Mouse (Mus musculus) hindbrain, embryonic 14.5 days (tissue): Measurements from ENCODE around the gene Ano10. TPM values are rescaled to one million over a fixed set of nuclear protein-coding genes. Genes with fewer than 3 reads are reported as not detected.
A peak's percentile ranks its signal among the peaks of the same experiment; 100 is the strongest.

Experiments used
- ATAC-seq: fragments of 200-750 bp; cut with Nextera tagmentation; 2 replicates; pipeline ENCODE4 v1.8.0; 2017; ENCODE audit warnings: moderate number of reproducible peaks, mild to moderate bottlenecking, moderate TSS enrichment, moderate library complexity; ENCODE audit not compliant: low FRiP score
- DNase-seq: peaks from one replicate; pipeline ENCODE4 v3.0.0-alpha.2; 2015; ENCODE audit warnings: low spot score
- H3K27ac ChIP-seq: fragments of 300-500 bp; sonication (generic); 2 replicates; pipeline ENCODE4 v1.5.1; 2014; ENCODE audit warnings: mild to moderate bottlenecking, moderate library complexity
- H3K27me3 ChIP-seq: fragments of 300-500 bp; sonication (generic); 2 replicates; pipeline ENCODE4 v1.6.1; 2014; ENCODE audit warnings: mild to moderate bottlenecking, low read length, mixed read lengths; ENCODE audit not compliant: control insufficient read depth, insufficient read depth
- H3K36me3 ChIP-seq: fragments of 300-500 bp; sonication (generic); replicated peaks from 2 replicates; pipeline ENCODE4 v1.6.1; 2014; ENCODE audit not compliant: control insufficient read depth, insufficient read depth
- H3K4me1 ChIP-seq: fragments of 300-500 bp; sonication (generic); replicated peaks from 2 replicates; pipeline ENCODE4 v1.6.1; 2014; ENCODE audit warnings: antibody characterized with exemption, low read length, mixed read lengths; ENCODE audit not compliant: control insufficient read depth, insufficient read depth
- H3K4me2 ChIP-seq: fragments of 300-500 bp; sonication (generic); replicated peaks from 2 replicates; pipeline ENCODE4 v1.6.1; 2014; ENCODE audit warnings: mild to moderate bottlenecking, moderate library complexity
- H3K4me3 ChIP-seq: fragments of 300-500 bp; sonication (generic); replicated peaks from 2 replicates; pipeline ENCODE4 v1.5.1; 2014; ENCODE audit warnings: mild to moderate bottlenecking, low read length
- H3K9ac ChIP-seq: fragments of 300-500 bp; sonication (generic); 2 replicates; pipeline ENCODE4 v1.6.1; 2014
- H3K9me3 ChIP-seq: fragments of 300-500 bp; sonication (generic); 2 replicates; pipeline ENCODE4 v1.6.1; 2016; ENCODE audit warnings: low read length; ENCODE audit not compliant: control insufficient read depth
- WGBS: fragments of 180-500 bp; shearing (Covaris S2); extraction: QIAGEN DNeasy Blood & Tissue Kit; methylation state at CpG from one replicate; pipeline ENCODE4 v1.1.7; 2014; 5-methylcytosine and 5-hydroxymethylcytosine counted together
- polyA plus RNA-seq: library from polyadenylated mRNA; unstranded; fragments of >200 nt; fragmentation: Nextera tagmentation; extraction: Ambion mirVana; gene quantifications from 2 replicates; pipeline ENCODE4 v1.2.1, GENCODE M21; 2014

Ano10 gene
- polyA plus RNA-seq = 43.6 and 44.6 TPM in 2 replicates

DNA sequence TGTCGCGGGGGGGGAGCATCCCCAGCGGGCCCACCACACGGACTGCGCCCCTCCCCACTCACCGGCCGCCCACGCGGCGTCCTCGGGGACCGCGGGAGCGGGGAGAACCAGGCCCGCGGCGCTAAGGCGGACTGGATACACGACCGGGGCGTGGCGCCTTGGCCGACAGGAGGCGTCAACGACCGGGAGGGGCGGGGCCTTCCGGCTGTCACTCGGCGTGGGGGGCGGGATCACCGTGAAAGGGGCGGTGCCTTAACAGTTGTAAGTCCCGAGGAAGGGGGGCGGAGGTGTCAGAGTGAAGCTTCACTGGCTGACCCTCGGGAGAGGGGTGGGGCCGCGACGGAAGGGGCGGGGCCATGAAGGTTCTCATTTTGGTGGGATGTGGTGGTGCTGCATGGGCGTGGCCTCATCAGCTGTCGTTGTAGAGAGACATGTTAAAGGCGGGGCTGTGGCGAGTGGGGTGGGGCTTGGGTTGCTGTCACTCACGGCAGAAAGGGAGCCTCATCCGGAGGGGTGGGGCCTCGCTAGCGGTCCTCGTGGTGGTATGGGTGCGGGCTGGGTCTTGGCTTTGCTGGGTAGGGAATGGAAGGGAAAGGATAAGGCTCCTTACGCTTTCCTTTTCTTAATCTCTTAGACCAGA, at the start of gene Ano10:
Ano10 (minus strand) TSS at position 182 of the 640 bp plus-strand sequence.
- peak within 1 kb of the TSS; percentile 69 for H3K4me3 ChIP-seq
- peaks cover 12% of the 10 kb centered on the region for H3K4me1 ChIP-seq
- peak within 1 kb of the TSS; percentile 61 for H3K4me2 ChIP-seq
- no peaks in the 10 kb centered on the region for H3K27me3 ChIP-seq
- DNase-seq (peak; percentile 96), ATAC-seq (peak; percentile 96)
- H3K36me3 ChIP-seq = no peaks in the 10 kb centered on the region
- peak within 1 kb of the TSS; percentile 80 for H3K9ac ChIP-seq
- no peaks in the 10 kb centered on the region for H3K9me3 ChIP-seq
- peak within 1 kb of the TSS; percentile 82 for H3K27ac ChIP-seq
- whole genome bisulfite sequencing = under 1% methylated on average over 49 of the region's 51 CpGs

DNA sequence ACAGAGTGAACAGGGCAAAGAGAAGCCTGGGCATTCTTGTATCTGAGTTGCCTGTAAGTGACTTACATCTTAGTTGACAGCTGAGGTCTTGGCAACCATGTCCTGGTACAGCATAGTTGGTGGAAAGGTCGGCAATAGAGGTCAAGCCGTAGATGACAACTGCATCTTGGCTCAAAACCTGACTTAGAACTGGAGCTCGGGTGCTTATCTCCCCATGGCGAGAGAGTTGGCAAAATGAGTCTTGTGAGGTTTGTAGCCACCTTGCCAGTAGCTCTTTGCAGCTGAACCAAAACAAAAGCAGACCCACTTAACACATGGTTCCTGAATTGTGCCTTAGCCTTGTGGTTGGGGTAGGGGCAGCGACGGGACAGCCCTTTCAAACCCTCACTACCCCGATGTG, 49.2 kb upstream of the Ano10 start:
- no peak for ATAC-seq
- H3K4me1 ChIP-seq = no peaks in the 10 kb centered on the region
- H3K27ac ChIP-seq = no peak overlapping the region
- H3K4me3 ChIP-seq = no peak overlapping the region
- no peaks in the 10 kb centered on the region for H3K36me3 ChIP-seq
- no peak for DNase-seq
- H3K9me3 ChIP-seq = no peaks in the 10 kb centered on the region
- WGBS = 90% methylated on average over 7 of the region's 7 CpGs
- H3K27me3 ChIP-seq = no peaks in the 10 kb centered on the region
- H3K9ac ChIP-seq = no peak overlapping the region
- no peak overlapping the region for H3K4me2 ChIP-seq

DNA sequence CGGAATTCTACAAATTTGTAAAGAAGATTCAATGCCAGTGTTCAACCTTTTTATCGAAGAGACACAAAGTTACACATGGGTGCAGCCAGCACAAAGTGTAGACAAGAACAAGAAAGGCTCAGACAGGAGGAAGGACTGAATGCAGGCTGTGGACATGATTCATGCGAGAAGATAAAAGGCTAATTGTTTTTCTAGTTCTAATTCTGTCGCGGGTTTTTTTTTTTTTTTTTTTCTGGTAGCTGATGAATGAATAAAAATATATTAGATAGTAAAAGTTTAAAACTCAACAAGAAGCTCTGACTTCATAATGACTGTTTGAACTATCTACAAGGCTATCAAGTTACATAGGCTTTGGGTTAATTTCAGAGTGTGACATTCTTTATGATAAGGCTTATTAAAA, 45.7 kb upstream of the Ano10 start:
- H3K27me3 ChIP-seq = no peaks in the 10 kb centered on the region
- H3K4me2 ChIP-seq = no peak overlapping the region
- H3K9me3 ChIP-seq = no peaks in the 10 kb centered on the region
- ATAC-seq (no peak), DNase-seq (no peak)
- H3K4me1 ChIP-seq = no peaks in the 10 kb centered on the region
- H3K9ac ChIP-seq = no peak overlapping the region
- no peak overlapping the region for H3K4me3 ChIP-seq
- H3K36me3 ChIP-seq = no peaks in the 10 kb centered on the region
- H3K27ac ChIP-seq = no peak overlapping the region
- 53% methylated on average over 5 of the region's 5 CpGs for WGBS

DNA sequence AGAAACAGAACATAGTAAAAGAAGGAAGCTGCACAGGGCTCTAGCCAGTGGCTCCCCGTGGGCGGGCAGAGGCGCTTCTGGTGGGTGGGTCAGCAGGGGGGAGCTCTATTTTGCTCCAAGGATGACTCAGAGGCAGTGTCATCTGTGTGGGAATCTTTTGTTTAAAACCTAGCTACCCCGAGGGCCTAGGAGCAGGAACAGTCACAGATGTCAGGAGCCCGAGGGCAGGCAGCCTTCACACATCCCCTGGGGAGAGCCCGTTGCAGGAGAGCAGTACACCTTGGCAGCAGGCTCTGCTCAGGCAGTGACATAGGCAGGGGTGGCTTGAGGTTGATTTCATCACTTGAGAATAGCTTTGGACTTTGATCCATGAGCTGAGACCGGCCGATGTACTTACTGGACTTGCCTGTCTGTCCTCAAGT, 43.3 kb upstream of the Ano10 start:
- H3K4me3 ChIP-seq = no peak overlapping the region
- H3K9me3 ChIP-seq = no peaks in the 10 kb centered on the region
- ATAC-seq (no peak), DNase-seq (no peak)
- H3K9ac ChIP-seq = no peak overlapping the region
- H3K4me1 ChIP-seq = no peaks in the 10 kb centered on the region
- no peak overlapping the region for H3K4me2 ChIP-seq
- H3K36me3 ChIP-seq = no peaks in the 10 kb centered on the region
- 37% methylated on average over 8 of the region's 8 CpGs for WGBS
- H3K27ac ChIP-seq = no peak overlapping the region
- no peaks in the 10 kb centered on the region for H3K27me3 ChIP-seq

DNA sequence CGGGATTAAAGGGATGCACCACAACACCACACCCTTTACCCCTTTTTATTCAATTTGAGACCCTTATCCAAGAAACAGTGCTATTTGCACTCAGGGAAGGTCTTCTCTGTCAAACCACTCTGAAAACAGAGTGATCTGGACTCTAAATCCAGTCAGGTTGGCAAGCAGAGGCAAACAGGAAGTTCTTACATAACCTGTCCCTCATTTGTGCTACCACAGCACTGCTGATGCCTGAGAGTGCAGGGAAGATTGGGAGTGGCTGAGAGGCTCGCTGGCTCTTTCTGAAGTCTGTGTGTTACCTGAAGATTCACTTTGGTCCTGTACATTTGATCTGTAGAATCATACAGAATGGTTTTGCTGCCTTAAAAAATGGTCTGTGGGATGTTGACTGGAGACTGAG, 42.5 kb upstream of the Ano10 start:
- no peak for ATAC-seq
- H3K9me3 ChIP-seq = no peaks in the 10 kb centered on the region
- 82% methylated on average over 2 of the region's 2 CpGs for WGBS

DNA sequence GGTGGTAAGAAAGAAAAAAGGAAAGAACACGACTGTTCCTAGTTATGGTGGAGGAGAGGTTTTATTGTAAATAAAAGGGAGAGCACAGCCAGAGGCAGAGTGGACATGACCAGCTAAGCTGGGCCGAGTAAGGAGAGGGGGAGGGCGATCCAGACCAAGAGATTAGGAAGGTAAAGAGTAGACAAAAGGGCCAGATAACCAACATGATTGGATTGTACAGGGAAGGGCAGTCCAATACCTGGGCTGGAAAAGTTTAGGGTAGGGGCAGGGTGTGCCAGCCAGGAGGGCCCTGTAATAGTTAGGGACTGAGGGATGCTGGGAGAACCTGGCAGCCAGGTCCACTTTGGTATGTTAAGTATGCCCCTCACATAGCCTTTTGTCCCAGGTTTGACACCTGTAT, 34.0 kb upstream of the Ano10 start:
- WGBS = 79% methylated on average over 3 of the region's 3 CpGs

More for the DNA sequence above, 42.5 kb upstream of the Ano10 start:
- no peak overlapping the region for H3K9ac ChIP-seq
- no peaks in the 10 kb centered on the region for H3K4me1 ChIP-seq
- no peak overlapping the region for H3K4me2 ChIP-seq
- H3K4me3 ChIP-seq = no peak overlapping the region
- H3K27ac ChIP-seq = no peak overlapping the region
- H3K27me3 ChIP-seq = no peaks in the 10 kb centered on the region
- no peak for DNase-seq
- no peaks in the 10 kb centered on the region for H3K36me3 ChIP-seq

DNA sequence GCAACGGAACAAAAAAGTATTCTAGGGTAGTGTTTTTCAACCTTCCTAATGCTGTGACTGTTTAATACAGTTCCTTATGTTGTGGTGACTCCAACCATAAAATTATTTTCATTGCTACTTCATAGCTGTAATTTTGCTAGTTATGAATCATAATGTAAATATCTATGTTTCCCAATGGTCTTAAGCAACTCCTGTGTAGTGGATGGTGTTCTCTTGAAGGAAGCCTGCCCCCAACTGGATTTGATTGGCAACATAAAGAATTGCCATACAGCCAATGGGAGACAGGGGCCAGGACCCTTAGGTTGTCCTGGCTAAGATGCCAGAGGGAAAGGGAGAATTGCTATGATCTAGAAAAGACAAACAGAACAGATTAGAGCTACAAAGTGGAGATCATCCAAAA, 31.8 kb upstream of the Ano10 start:
- no peaks in the 10 kb centered on the region for H3K9me3 ChIP-seq
- WGBS = 97% methylated on average over 1 of the region's 1 CpGs
- H3K9ac ChIP-seq = no peak overlapping the region

More for the DNA sequence above, 34.0 kb upstream of the Ano10 start:
- Histone ChIP-seq H3K9ac (no peak overlapping the region), H3K27me3 (no peaks in the 10 kb centered on the region), H3K4me3 (no peak overlapping the region), H3K27ac (no peak overlapping the region), H3K9me3 (no peaks in the 10 kb centered on the region), H3K4me2 (no peak overlapping the region), H3K4me1 (no peaks in the 10 kb centered on the region), H3K36me3 (no peaks in the 10 kb centered on the region)
- DNase-seq (no peak), ATAC-seq (no peak)

DNA sequence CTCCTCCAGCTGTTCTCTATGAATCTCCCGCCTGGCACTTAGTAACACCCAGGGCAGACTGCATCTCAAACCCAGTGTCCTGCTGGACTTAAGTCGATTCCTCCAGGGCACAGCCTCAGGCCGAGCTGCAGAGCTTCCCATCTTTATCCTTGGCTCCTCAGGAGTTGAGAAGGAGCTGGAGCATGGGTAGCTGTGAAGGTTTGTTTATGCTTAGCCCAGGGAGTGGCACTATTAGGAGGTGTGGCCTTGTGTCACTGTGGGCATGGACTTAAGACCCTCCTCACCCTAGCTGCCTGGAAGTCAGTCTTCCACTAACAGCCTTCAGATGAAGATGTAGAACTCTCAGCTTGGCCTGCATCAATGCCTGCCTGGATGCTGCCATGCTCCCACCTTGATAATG, 28.1 kb upstream of the Ano10 start:
- 71% methylated on average over 3 of the region's 3 CpGs for WGBS
- DNase-seq (no peak), ATAC-seq (no peak)
- Histone ChIP-seq H3K4me2 (no peak overlapping the region), H3K9me3 (no peaks in the 10 kb centered on the region), H3K27me3 (no peaks in the 10 kb centered on the region), H3K4me1 (no peaks in the 10 kb centered on the region), H3K36me3 (no peaks in the 10 kb centered on the region), H3K4me3 (no peak overlapping the region), H3K27ac (no peak overlapping the region), H3K9ac (no peak overlapping the region)

More for the DNA sequence above, 31.8 kb upstream of the Ano10 start:
- Histone ChIP-seq H3K4me2 (no peak overlapping the region), H3K4me3 (no peak overlapping the region), H3K36me3 (no peaks in the 10 kb centered on the region), H3K4me1 (no peaks in the 10 kb centered on the region), H3K27ac (no peak overlapping the region), H3K27me3 (no peaks in the 10 kb centered on the region)
- no peak for DNase-seq
- ATAC-seq = no peak

DNA sequence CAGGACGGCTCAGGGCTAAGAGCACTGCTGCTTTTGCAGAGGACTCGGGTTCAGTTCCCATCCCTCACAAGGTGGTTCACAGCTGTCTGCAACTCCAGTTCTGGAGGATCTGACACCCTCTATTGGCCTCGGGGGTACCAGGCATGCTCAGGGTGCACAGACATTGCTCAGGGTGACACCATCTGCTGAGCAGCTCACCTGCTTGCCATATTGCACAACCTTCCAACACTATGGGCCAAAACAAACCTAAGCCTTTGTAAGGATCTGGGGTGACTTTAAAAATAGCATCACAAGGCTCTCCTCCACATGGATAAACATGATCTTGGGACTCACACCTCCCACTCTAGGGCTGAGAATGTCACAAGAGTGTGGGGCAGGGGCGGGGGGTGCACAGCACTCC, 26.4 kb upstream of the Ano10 start:
- WGBS = 95% methylated on average over 4 of the region's 4 CpGs
- Histone ChIP-seq H3K36me3 (no peaks in the 10 kb centered on the region), H3K9me3 (no peaks in the 10 kb centered on the region), H3K4me2 (no peak overlapping the region), H3K4me1 (no peaks in the 10 kb centered on the region), H3K9ac (no peak overlapping the region), H3K4me3 (no peak overlapping the region), H3K27ac (no peak overlapping the region), H3K27me3 (0 out of 2 replicates have a peak, but pooled peaks cover 3% of the 10 kb centered on the region)
- ATAC-seq (no peak), DNase-seq (no peak)

DNA sequence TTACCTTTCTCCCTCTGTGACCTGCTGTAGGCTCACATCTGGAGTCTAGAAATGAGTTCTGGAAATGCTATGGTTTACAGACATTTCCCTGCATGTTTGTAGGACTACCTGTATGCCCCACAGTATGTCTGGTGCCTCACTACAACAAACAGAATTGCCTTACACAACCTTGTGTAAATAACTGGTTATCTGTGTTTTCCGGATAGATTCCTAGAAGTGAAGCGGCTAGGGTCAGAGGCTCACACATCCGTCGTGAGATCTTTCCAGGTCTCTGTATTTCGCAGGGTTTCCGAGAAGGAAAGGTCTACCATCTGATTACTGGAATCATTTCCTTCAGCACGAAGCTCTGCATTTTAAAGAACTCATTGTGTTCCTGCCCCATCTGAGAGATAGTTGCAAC, 22.3 kb upstream of the Ano10 start:
- Histone ChIP-seq H3K9ac (no peak overlapping the region), H3K4me3 (no peak overlapping the region), H3K9me3 (no peaks in the 10 kb centered on the region), H3K27ac (no peak overlapping the region), H3K4me2 (no peak overlapping the region), H3K4me1 (no peaks in the 10 kb centered on the region), H3K36me3 (no peaks in the 10 kb centered on the region), H3K27me3 (0 out of 2 replicates have a peak, but pooled peaks cover 3% of the 10 kb centered on the region)
- DNase-seq = no peak
- ATAC-seq = no peak
- WGBS = 91% methylated on average over 7 of the region's 7 CpGs
